Mouse (Mus musculus) lung, postnatal 4 days (tissue): ENCODE results near the gene Endog.
"Not testable (repeated sequence)": the region's sequence is repeated elsewhere in the genome, so short reads cannot be mapped to it uniquely, and the experiment has no call there.

ENCODE experiments used
- DNase-seq, 2 experiments: peaks; one replicate each; pipeline ENCODE4 v3.0.0; 2021

The Endog gene

DNA sequence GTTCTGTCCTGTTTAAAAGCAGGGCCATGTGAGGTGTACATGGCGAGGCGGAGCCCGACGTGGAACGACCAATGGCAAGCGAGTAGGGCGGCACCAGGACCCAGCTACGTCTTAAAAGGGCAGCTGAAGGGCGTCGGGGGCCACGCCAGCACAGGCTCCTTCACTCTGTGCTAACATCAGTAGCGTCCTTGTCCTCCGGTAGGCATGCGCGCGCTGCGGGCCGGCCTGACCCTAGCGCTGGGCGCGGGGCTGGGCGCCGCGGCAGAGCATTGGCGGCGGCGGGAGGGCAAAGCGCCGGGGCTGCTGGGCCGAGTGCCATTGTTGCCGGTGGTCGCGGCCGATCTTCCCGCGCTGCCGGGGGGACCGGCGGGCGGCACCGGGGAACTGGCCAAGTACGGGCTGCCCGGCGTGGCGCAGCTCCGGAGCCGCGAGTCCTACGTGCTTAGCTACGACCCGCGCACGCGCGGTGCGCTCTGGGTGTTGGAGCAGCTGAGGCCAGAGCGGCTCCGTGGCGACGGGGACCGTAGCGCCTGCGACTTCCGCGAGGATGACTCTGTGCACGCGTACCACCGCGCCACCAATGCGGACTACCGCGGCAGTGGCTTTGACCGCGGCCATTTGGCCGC, at the start of gene Endog:
Gene Endog, plus strand, starts transcription at position 123 of the 626 bp plus-strand sequence.
- peak; percentile 86 to 91 for DNase-seq

DNA sequence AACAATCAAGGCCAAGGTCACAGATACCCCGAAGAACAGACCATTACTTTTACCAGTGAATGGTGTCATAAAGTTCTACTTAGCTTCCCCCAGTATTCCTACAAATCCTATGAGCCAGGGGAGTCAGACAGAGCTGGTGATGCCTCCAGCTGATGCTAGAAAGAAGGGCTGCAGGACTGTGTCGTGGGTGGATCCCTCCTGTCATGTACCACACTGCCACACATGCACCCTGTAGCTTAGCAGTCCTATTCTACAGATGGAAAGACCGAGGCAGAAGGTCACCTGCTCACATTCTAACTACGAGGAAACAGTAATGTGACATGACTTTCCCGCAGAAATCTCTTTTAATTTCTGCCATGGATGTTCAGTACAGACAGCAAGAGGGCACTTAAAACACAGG, 48.5 kb upstream of the Endog start:
- DNase-seq = no peak

DNA sequence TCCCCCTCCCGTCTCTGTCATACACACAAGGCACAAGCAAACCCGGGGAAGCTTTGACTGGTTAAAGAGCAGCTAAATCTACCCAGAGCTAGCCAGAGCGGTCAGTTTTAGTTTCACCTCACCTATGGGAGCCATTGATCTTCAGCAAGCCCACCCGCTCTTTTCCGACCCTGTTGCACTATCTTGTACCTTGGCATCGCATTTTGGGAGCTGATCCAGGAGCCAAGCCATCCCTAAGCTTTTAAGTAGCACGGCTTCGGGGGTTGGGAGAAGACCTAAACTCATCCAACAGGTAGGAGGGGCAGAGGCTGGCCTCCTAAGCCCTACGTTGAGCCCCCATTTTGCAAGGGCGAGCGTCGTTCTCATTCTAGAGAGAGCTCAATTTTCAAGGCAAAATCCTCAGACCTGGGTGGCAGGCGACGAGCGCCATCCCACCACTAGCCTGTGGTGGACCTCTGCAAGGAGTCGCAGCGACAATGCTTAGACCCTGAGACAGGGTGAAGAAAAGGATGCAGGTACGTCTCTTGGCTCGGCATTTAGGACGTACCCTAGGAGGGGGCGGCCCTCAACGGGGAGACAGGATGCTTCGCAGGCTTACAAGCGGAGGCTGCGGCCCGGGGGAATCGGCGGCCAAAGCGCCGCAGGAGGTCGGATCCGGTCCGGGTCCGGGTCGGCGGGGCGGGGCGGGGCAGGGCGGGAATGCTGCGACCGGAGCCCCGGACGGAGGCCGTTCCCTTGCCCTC, 47.4 kb upstream of the Endog start:
- no peak for DNase-seq

DNA sequence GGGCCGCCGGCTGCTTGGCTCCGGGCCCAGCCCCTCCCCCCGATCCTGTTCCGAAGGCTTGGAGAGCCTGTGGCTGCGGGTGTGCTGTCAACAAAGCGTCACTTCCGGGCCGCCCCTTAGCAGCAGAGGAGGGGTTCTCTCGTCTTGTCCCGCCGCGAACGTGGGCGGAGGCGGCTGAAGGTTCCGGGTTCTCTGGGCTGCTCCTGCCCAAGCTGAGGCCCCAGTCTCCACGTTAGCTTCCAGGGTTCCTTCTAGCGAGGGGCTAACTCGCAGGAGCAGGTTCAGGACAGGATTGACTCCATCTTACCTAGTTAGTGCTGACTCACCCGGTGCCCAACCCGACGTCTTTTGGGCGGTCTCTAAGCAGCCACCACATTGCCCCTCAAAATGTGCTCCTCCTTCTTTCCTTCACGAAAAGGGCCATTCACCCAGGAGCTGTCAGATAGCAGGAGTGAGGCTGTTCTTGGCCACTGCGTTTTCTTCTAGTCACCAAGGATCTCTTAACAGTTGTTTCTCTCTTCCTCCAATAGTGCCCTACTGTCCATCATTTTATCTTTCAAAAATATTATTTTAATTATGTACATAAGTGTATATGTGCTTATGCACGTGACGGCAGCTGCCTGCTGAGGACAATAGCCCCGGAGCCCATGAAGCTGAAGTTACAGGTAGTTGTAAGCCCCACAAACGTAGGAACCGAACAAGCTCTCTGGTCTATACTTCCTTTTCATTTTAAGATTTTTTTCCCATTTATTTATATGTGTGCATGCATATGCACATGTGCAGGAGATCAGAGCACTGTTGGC, 46.6 kb upstream of the Endog start, which contains the start of gene Zer1:
Gene Zer1, minus strand, starts transcription at position 114 of the 803 bp plus-strand sequence.
- DNase-seq = peak; percentile 96 to 97

DNA sequence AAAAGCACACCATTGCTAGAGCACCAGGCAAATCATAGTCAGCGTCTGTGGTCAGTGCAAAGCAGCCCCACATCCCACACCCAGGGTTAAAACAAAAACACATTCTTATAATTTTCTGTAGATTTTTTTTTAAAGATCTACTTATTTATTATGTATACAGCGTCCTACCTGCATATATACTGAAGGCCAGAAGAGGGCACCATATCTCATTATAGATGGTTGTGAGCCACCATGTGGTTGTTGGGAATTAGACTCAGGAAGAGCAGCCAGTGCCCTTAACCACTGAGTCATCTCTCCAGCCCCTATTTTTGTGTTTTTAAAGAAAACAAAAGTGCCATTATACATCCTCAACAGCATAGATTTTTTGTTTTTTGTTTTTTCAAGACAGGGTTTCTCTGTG, 42.5 kb upstream of the Endog start:
- peak in 1 of 2 experiments; percentile 44 for DNase-seq

DNA sequence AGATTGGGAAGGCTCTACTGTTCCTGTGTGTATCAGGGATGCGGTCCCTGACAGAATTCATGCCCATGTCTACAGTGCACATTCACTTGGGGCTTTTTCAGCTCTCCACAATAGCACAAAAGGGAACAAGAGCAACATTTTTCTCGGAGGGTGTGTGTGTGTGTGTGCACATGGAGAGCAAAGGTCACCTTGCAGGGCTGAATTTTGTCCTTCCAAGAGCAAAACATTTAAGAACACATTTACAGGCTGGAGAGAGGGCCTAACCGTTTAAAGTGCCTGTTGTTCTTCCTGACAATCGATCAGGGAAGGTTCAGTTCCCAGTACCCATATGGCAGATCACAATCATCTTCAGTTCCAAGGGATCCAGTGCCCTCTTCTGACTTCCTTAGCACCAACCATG, 41.1 kb upstream of the Endog start:
- DNase-seq = no peak

DNA sequence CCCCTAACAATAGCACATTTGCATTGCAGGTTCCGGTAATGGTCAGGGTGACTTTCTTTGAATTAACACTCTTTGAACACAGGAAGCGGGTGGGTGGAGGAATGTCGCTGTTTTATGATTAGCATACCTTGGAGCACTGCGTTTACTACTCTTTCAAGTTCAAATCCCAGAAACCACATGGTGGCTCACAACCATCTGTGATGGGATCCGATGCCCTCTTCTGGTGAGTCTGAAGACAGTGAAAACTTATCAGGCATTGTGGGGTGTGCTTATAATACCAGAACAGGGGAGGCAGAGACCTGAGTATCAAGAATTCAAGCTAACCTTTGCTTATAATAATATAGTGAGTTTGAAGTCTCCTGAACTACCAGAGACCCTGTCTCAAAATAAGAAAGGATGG, 40.1 kb upstream of the Endog start:
- DNase-seq = not testable (repeated sequence)

DNA sequence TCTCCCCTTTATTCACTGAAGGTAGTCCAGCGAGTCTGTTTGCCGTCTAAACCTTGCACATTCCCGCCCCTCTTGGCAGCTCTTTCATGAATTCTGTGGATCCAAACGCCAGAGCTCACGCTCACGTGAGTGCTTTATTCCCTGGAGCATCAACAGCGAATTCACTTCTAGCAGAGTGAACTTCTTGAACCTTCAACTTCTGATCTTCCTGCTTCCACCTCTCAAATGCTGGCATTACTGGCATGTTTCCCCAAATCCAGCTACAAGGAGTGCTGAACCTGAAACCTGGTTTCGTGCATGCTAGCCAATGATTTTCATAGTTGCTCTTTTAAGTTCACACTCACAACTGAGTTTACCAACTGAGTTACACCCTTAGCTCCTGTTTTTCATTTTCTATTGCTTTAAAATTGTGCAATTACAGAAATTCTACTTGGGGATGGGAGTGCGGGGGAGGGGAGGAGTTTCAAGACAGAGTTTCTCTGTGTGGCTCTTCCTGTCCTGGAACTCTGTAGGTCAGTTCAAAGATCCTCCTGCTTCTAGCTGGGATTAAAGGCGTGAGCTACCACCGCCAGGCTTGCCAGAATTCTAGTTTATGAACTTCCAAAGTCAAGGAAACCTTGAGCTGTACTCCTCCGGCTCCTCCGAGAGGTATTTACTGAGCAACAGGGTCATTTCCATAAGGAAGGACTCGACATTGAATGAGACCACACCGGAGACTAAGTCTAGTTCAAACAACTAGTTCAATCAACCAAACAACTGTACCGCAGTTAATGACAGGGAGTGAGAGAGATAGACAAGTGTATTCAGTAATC, 38.3 kb upstream of the Endog start:
- peak in 1 of 2 experiments; percentile 53 for DNase-seq

DNA sequence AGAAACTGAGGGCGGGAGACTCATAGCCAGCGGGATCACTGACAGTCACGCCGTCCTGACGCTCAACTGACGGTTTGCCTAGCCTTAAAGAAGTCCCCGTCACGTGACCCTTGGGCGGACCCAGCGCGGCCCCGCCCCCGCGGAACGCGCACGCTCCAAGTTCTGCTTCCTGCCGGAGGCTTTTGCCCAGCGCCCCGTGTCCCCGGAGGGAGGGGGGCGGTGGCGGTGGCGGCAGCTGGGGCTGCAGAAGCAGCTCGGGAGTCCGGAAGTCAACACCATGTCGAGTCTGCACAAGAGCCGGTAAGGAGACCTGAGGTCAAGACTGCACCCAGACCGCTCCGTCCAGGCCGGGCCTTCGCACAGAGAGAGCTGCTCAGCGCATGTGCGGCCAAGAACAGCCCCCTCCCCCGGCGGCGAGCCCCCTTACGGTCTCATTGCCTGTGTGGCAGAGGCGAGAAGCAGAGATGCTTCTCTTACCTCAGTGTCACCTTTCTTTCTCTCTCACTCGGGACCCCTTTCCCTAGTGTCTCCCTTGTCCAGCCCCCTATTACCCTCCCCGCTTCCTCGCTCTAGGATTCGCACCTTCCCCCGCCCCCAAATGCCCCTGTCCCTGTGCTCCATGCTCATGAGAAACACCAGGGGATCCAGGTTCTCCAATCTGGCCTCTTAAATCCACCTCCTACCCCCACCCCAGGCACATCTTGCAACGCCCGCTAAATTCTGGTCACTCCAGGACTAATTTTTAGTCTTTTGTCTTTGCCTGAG, 37.5 kb upstream of the Endog start, which contains the start of gene Tbc1d13:
Gene Tbc1d13, plus strand, starts transcription at position 134 of the 765 bp plus-strand sequence.
- DNase-seq = peak; percentile 99

DNA sequence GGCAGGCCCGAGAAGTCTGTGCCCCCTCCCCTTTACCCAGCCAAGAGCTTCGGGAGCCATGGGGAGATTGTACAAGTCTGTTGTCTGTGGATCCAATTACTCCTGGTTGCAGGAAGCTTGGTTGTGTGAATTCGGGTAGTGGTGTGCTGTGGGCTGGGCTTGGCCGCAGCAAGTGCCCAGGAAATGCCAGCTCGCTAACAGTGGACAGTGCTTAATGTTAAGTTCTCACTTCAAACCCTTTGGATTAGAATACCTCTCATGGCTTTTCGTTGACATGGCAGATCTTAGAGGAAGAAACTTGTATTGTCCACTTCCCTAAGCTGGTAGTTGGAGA, 36.9 kb upstream of the Endog start:
- DNase-seq = peak in 1 of 2 experiments; percentile 25

DNA sequence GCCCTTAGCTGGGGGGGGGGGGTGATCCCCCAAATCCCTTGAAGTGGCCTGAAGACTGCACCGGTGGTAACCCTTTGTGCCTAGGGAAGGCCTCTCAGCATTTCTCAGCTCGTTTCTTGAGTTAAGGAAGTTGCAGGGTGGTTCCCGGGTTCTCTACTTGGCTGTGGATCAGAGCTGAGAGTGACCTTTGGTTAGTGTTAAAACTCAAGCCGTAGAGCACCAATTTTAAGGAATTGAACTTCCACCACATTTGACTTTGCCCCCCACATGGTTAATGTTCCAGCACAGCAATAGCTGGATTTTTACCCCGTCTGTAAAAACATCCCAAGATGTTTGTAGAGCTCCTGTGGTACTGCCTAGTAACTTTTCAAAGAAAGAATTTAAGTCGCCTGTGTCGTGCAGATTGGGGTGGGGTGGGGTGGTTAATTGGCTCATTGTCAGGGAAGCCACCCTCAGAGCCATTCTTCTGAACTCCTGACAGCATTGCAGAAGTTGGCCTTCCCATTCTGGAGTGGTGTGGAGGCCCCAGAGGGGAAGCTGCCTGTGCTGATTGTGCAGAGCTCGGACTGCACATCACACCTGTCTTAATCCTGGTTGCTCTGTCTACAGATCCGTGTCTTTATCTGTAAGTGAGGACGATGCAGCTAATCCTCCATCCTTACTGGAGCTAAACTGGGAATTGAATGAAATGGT, 36.2 kb upstream of the Endog start:
- DNase-seq = no peak

DNA sequence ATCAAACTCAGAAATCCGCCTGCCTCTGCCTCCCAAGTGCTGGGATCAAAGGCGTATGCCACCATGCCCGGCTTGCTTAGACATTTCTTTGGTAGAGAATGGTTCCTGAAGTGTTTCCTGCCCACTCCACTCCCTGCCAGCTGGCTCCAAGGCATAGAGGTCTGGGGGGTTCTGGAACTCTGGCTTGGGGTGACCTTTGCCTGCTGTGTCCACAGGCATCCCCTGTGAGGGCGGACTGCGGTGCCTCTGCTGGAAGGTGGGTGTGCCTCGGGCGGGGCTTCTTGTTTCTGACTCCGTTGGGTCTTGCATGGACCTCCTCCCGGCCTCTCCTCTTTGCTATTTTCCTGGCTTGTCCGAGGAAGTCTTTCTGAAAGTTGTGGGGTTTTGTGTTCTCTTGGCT, 34.8 kb upstream of the Endog start:
- DNase-seq = no peak

DNA sequence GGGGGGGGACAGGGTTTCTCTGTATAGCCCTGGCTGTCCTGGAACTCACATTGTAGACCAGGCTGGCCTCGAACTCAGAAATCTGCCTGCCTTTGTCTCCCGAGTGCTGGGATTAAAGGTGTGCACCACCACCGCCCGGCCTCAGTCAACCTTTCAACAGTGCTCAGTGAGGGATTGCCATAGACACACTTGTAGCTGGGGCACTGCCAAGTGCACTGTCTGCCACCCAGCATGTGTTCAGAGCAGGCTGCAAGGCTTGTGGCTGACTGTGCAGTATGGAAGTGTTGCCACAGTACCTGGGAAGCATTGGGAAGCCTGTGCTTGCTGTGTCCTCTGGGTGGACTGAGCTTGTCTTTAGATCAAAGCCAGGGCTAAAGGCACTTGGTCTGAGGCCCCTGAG, 31.3 kb upstream of the Endog start:
- DNase-seq = not testable (repeated sequence)

DNA sequence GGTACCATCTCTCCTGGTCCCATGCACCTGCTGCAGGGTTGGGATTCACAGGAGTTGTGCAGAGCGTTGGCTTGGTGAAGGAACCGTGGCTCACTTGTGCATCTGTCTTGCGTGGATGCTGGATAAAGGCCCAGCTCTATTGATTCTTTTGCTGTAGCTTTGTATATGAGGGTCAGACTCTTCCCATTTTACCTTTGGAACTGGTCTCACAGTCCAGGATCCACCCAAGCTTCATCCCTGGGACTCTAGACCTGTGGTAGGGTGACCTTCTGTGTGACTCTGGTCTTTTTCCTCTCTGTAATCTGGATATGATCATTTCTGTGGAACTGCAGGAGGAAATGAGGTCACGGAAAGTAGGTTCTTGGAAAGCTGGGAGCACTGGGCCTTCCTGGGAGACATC, 26.9 kb upstream of the Endog start:
- no peak for DNase-seq

DNA sequence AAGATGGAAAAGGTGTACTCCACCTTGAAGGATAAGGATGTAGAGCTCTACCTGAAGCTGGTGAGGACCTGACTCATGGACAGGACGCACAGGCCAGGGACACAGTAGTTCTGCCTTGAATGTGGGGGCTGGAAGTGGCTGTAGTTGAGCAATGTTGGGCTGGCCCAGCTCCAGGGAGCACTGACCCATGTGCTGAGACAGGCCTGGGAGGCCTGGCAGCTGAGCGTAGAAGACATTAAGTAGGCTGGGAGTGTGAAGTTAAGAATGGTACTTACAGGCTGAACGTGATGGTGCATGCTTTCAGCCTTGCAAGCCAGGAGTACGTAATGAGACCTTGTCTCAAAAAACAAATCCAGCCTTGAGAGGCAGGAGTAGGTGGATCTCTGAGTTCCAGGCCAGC, 23.8 kb upstream of the Endog start:
- peak; percentile 73 to 90 for DNase-seq

DNA sequence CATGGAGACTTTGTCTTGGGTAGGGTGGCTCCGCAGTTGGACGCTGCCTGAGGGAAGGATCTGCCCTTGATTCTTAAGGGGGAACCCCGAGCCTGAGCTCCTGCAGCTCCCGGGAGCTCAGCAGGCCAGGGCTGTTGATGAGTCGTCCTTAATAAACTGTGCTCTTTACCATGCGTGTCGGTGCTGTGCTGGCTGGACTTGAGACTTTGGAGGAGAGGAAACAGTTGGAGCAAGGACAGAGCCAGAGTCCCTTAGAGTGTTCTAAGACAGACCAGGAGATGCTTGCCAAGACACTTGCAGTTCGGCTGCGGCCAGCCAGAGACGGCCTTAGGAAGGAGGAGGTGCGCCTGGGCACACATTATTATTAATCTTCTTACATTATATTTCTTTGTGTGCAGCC, 19.5 kb upstream of the Endog start:
- DNase-seq = no peak

DNA sequence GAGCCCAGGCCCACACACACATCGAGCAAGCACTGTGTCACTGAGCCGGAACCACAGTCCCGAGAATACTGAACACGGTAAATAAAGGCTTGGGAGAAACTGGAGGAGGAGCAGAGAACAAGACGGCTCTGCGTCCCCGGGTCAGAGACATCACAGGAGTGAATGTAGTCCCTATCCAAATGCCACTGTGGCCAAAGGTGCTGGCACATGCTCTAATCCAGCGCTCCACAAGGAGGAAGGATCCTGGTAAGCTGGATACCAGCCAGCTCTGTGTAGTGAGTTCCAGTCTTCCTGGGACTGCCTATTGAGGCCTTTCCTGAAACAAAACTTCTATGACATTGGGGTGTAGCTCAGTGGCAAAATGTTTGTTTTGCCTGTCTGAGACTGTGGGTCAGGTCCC, 18.7 kb upstream of the Endog start:
- DNase-seq = no peak

DNA sequence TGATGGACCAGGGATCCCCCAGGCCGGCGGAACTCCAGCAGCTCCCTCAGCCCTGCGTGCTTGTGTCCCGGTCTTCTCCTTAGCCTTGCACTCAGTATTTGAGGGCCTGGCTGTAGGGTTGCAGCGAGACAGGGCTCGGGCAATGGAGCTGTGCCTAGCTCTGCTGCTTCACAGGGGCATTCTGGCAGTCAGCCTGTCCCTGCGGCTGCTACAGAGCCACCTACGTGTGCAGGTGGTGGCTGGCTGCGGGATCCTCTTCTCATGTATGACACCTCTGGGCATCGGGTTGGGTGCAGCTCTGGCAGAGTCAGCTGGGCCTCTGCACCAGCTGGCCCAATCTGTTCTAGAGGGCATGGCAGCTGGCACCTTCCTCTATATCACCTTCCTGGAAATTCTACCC, 11.4 kb upstream of the Endog start:
- not testable (repeated sequence) for DNase-seq

DNA sequence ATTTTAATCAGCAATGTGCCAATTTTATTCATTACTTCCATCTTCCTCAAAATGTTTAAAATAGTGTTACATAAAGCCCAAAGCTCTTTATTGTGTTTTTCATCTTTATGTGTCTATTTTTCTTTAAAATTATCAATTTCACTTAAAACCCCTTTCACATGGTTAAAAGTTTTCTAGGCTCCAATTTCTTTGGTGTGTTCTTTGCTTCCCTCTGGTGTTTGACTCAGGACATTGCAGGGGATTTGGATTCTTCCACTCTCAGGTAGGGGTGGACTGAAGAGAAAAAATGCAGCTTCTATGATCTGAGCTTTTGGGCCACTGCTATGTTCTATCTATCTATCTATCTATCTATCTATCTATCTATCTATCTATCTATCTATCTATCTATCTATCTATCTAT, 9.5 kb upstream of the Endog start:
- peak in 1 of 2 experiments; percentile 39 for DNase-seq

DNA sequence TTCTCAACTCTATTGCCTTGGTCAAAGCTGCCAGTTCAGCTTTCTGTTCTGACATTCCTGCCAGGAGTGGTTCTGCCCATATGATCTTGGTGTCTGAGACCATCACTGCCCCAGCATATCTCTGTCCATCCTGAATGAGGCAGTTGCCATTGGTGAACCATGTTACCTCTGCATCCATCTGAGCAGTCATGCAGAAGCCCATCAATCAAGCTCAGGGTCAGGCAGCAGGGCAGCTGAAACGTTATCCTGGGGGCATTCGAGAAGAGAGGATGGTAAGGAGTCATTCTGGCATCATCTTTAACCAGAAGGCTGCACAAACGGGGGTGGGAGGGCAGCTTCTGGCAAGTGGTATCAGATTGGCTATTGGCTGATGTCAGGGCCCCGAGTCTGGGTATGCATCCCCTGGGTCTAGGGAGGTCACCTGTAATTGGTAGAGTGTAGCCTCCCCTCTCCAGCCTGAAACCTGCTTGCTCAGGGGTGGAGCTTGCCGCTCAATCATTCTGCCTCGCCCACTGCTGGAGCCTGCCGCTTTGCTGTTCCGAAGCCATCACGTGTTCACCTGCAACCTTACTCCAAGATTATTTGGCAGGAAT, 6.9 kb upstream of the Endog start:
- peak in 1 of 2 experiments; percentile 14 for DNase-seq

DNA sequence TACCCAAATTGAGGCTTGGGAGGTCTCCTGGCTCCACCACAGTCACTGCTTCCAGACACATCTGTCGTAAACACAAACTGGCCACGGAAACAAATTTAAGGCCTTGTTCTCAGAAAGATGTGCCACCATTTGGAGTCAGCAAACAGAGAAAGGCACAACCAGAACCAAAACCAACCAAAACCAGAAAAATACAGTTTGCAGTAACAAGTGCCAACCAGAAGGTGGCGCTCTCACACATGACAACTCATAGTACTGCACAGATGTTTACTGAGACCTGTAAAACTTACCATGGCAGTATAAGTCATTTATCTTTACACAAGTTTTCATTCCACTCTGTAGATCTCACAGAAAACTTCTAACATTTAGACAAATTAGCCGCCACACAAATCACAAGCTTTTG, 4.6 kb upstream of the Endog start:
- peak in 1 of 2 experiments; percentile 12 for DNase-seq
